Mouse (Mus musculus) megakaryocyte progenitor cell, adult 5-6 weeks (primary cell): ENCODE measurements around the gene Atp1a1. TPM values are rescaled to one million over a fixed set of nuclear protein-coding genes. Genes with fewer than 3 reads are reported as not detected.
A peak's percentile ranks its signal among the peaks of the same experiment; 100 is the strongest.

ENCODE experiments used
- ATAC-seq: replicated peaks from 2 replicates; pipeline ENCODE4 v1.8.0; 2016; ENCODE audit warnings: mild to moderate bottlenecking, moderate TSS enrichment, inconsistent platforms; ENCODE audit not compliant: poor library complexity
- total RNA-seq, 2 experiments: library from RNA; stranded (forward) in 1 of 2; stranded (reverse) in 1 of 2; fragments of 157-497, 149-512 nt in 1 of 2; fragments of 200-1000 nt in 1 of 2; gene quantifications; 2 replicates each; pipeline versions ENCODE4 v1.2.3 to v1.2.4; 2015 to 2017

The Atp1a1 gene
- total RNA-seq, 2 experiments from 2014 or later: 75.2 to 126 TPM

DNA sequence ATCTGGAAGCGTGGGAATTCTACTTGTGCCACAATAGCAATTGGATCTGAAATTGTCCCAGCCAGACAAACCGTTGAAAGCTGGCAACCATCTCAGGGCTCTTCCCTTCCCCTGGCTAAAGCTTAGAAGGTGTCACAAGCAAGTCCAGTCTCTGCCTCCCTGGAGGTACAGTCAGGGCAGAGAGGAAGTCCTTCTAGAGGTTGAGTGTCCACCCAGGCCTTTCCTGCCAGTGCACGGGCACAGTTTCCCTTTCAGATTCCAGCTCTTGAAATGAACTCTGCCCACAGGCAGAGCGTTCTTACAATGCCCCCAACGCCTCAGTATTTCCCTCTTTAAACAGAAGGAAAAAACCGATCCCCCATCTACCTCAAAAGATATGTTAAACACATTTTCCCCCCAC lies 11.4 kb upstream of the Atp1a1 start:
- ATAC-seq: peak; percentile 59; the same call in 1 of the 2 replicates

DNA sequence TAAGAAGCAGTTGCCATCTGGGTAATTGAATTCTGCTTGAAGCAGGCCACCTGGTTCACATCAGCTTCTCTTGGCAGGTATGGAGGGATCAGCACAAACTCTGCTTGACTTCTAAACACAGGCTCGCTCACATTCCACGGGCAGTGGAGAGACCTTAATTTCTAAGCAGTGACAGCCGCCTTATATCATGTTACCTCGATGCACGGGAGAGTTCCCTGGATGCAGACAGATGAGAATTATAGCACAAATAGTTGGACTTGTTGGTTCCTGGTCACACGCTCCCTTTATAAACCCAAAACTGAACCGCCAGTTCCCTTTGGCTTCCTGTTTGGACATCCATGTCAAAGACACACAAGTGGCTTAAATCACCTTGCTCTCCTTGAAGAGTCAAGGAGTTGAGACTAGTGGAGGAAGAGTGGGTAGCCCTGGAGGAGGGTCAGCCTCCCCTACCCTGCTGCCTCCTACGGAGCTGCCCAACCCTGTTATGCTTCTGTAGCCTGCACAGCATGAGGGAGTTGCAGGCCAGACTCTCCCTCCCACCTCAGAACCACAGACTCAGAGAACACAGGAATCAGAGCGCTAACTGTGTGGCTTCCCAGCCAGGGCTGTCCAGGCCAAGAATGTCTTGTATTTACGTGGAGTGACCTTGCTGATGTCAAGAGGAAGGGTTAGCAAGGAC lies 7.5 kb upstream of the Atp1a1 start:
- ATAC-seq: 0 out of 2 replicates have a peak, but pooled peaks have one; percentile 20

DNA sequence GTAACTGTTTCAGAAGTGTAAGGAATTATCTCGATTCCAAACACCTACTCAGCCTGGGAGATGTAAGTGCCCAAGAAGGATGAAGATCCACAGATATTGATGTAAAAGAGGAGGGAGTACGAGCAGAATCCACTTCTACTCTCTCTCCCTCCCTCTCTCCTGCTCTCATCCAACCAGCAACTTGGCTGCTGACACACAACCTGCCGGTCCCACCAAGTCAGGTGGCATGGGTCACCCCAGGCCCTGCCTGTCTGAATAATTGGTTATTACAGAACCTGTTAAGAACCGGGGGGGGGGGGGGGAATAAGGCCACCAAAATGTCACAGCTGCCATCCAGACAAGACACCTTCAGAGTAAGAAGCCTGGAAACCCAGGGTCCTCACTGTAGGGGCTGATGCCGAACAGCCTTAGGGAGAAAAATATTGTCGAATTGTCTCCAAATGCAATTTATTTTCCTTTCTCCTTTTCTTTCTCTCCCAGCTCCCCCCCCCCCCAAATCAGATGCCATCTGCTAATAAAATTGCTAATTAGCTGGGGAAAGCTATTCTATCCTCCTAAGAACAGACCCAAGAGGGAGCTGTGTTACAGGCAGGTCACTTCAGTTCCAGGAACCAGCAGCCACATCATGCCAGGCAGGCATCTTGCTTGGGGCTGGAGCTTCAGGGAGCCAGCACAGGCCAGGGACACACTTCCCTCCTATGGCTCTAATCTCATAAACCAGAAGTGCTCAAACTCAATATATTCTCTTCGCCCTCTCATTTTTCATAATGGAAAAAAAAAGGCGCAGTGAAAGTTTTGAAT lies 6.7 kb upstream of the Atp1a1 start:
- ATAC-seq: no peak

DNA sequence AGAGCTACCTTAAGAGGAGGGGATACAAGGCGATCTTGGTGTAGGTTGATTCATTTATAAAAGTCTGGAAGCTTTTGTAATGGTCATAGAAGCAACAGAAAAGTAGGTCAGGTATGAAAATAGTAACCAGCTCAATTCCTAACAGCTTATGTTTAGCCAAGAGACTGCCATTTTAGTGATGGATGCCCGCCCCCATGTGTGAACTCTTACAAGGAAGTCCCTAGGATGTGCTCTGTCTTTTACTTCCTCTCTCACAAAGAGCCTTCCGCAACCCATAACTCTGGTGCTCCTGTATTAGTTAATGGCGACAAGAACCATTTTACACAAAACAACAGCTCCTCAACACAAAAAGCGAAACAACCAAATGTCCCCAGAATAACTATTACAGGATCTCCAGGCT lies 4.8 kb upstream of the Atp1a1 start:
- ATAC-seq: no peak

DNA sequence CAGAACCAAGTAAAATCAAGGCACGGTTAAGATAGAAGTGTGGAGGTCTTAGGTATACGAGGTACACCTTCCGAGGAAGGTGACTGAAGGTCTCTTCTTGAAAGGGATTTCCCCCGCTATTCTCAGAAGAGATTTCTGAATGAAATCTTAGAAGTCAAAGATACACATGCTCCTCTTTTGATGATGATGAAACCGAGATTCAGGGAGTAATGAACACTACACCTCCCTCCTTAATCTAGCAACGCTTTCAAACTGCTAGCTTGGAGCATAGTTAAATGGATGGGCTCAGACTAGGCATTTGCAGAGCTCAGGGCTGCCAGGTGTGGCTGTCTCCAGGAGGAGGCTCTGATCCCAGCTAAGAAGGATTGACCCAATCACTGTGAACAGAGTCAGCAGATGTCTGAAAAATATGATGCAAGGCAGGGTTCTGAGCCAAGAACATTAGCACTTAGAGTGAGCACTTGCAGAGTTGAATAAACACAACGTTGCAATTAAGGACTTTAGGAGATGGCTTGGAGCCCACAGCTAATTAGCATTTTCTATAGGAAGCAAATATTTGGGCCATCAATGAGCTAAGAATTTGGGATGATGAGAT lies 2.5 kb upstream of the Atp1a1 start:
- ATAC-seq: no peak

DNA sequence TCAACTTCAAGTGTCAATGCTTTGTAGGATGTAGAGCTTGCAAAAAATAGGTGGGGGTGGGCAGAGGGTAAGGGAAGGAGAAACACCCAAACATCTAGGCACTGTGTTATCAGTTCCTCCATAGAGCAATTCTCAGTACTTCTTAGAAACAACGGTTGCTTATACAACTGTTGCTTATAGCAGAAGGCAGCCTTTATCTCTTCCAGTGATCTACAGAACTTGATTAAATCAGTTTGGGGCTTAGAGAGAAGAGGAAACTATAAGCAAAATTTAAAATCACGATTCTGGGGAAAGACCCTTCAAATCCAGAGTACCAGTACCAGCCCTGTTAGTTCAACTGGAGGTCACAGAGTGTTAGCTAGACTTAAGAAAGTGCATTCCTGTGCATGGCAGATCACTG lies 1.2 kb upstream of the Atp1a1 start:
- ATAC-seq: no peak

DNA sequence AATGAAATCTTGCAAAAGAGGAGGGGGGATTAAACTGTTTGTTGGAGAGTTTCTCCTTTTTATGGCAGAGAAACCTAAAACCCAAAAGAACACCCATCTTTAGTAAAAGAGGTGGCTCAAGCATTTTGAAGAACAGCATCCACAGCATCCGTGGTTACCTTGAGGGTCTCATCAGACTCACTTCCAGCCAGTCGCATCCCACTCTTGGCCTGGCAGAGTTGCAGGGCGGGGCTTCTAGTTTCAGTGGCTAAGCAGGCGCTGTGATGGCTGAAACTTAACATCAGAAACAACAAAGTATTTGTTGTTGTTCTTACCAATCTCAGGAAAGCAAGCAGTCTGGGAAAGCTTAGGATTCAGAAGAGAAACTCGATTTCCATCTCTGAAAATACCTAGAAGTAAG lies 807 bp upstream of the Atp1a1 start:
- no peak for ATAC-seq

DNA sequence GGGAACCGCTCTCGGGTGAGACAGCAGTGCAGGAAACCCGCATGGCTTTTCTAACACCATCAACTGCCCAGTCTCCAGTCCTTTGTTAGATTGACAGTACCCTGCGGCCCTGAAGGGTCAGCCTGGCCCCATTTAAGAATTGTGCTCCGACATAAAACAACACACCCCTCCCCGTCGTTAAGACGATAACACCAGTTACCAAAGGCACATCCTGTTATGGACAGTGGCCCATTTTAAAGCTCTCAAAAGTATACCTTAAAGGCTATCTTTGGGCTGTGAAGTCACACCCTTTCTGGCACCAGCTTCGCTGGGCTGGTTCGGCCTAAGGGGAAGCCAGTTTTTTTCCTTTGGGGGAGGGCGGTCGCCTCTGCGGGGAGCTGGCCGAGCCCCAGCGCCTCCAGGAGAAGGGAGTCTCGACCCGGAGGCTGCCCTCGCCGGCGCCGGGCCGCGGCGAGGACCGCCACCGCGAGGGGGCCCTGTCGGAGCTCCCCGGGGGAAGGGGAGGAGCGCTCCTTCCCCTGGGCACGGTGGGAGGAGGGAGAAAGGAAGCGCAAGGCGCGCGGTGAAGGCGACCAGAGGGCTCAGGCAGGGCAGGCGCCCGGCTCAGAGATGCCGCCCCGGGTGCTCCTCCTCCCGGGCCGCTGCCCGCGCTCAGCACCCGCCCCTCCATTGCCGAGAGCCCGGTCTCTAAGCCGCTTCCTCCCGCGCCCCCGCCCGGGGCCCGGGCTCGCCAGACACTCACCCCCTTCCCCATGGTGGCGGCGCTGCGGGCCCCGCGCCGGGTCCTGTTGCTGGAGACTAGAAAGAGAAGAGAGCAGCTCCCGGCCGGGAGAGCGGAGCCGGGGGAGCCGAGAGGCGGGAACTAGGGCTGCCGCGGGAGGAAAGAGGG lies 579 bp downstream of the Atp1a1 start:
- peak; percentile 63 for ATAC-seq

DNA sequence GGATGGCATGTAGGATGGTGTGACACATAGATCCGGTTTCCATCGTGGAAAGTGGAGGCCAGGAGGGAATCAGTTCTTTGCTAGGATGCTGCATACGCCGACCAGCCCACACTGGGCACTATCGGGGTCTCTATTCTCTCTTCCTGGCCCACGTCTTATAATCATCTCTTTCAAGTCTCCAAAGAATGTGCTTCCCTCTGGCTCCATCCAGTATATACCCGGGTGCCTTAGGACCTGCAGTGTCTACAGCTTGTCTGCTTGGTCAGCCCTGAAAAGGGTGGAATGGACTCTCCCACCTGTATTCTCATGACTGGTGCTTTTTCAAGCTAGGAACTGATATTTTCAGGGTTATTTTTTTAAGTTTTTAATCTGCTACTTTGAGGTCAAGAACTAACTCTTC lies 1.3 kb downstream of the Atp1a1 start:
- ATAC-seq: no peak

DNA sequence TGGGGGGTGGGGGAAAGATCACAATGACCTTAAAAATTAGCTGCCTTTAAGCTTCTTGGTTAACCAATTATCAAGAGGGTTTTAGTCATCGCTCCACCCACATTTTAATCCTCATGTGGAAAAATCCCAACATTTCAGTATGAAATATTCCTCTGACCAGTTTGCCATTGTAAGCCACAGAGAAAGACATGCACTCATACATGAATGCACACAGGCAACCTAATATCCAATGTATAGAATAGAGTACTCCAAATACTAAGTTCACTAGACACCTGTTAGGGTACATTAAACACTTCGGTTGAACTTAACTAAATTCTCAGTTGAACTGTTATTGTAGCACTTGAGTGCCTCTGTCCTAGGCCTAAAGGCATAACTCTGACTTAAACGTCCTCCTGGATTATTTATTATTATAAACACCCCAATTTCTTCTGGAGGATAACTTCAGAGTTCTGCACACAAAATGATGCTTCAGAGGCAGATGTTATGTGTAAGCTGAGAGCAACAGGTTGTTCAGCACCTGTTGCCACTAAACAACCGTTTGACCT lies 1.9 kb downstream of the Atp1a1 start:
- ATAC-seq: no peak

DNA sequence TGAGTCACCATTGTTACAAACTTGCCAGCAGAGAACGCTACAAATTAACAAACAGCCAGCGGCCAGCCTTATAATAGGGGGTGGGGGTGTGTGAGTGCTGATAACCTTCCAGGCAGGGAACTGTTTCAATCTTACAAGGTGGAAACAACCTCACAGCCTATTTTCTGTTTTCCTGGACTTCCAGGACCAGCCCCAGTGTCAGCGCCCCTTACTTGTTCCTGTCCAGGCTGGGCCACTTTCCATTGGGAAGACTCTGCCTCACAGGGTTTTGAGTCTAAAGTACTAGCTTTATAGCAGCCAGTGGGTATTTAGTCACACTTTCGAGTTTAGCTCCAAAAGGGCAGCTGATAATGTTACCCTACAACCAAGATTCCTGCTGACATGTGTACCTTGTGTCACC lies 2.8 kb downstream of the Atp1a1 start:
- no peak for ATAC-seq

DNA sequence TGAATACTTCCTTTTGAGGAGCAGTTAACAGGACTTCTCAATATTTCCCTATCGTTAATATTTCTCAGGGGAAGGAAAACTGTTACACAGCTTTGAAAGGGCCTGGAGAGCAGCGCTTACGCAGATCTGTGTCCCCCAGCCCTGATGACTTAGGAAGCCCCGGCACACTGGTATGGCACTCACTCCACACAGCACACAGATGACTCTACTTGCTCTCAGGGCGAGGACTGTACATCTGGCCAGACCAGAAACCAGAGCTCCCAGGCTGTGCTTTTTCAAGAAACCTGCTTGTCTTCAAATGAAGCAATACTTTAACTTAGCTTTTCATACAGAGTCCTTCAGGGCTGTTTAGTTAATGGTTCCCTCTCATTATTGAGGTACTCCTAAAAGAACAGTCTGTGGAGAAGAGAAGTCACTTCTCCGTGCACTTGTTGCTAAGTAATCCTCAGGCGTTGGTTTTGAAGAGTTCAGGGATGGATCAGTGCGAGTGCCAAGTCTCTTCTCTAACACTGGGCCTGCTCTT lies 3.4 kb downstream of the Atp1a1 start:
- ATAC-seq: no peak

DNA sequence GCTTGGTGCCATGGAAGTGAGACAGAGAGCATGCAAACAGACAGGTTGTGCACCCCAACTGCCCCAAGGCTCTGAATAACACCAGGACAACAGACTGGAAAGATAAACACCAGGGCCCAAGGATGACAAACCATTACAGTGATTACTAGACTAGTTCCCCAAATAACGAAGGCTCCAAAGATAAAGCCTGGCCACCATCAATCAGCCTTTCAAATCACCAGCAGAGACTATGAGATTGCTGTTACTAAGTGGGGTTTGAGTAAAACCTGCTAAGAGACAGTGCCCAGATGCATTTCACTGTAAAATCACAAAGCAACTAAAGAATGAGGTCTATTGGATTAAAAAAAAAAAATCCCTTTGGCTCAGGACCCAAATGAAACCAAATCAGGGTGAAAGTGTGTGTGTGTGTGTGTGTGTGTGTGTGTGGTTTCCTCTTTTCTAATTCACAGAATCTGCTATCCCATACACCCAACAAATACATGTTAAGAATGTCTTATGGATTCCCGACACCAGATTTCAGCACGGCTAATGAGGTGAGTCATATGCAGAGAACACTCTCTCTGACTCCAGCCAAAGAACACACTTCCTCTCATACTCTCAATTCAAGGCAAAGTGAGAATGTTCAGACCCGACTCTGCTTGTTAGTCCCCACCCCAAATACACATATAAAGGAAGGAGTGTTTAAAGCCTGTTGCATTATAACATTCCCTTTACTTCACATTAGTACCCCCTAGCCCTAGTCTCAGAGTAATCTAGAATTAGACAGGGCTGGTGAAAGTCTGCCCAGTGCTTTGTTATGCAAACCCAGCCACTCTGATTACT lies 4.4 kb downstream of the Atp1a1 start:
- ATAC-seq: peak; percentile 3; the same call in 1 of the 2 replicates

DNA sequence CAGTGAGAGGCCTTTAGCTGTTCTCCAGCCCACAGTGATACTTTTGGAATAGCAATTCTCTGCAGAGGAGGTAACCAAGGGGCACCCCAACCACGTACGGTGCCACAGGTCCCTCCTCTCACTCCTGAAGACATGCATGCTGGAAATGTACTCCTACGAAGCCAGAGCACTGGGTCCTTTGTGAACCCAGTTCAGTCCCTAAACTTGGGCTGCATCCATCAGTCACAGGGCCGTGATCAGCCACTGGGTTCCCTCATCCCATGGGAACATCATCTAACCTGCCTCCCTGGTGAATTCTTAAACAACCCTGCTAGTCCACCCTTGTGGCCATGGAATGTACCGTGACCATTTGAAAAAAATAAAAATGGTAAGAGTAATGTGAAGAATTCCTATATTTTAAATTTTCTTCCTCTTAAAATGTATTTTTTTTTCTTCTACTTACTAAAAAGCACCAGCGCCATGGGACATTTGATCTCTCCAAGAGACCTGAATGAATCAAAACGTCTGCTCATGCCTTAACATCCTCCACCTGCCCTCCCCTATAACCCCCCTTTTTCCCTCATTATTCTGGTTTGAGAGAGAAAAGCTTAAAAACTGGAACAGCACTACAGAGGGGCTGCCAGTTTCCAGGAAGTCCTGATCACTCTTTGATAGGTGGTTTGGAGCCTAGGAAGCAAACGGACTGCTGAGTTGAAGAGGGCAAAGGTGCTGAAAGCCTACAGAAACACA lies 5.1 kb downstream of the Atp1a1 start:
- ATAC-seq: no peak

DNA sequence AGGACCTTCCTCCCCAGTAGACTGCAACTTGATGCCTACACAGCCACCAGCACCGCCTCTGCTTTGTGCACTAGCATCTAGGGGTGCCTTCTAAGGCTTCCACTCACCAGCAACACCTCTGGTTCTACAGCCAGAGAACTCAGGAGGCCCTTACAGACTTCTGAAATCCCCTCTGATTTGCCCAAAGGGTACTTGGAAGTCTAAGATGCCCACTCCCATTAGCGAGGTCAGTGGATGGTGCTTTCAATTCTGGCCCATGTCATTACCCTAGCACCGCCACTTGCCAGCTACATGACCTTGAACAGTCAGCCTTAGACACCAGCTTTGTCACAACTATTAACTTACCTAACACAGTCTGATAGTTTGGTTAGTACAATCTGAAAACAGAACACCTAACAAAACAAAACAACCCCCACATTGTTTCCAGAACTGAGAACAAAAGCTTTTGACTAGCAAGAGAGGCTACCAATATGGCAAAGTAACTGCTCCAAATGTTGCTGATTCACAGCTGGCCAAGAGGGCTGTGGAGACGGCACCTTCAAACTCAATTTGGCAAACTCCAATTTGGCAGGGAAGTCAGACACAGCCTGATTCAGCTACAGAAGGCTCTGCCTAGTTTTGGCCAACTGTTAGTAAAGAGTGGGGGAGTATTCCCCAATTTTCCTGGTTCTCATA lies 6.1 kb downstream of the Atp1a1 start:
- no peak for ATAC-seq

DNA sequence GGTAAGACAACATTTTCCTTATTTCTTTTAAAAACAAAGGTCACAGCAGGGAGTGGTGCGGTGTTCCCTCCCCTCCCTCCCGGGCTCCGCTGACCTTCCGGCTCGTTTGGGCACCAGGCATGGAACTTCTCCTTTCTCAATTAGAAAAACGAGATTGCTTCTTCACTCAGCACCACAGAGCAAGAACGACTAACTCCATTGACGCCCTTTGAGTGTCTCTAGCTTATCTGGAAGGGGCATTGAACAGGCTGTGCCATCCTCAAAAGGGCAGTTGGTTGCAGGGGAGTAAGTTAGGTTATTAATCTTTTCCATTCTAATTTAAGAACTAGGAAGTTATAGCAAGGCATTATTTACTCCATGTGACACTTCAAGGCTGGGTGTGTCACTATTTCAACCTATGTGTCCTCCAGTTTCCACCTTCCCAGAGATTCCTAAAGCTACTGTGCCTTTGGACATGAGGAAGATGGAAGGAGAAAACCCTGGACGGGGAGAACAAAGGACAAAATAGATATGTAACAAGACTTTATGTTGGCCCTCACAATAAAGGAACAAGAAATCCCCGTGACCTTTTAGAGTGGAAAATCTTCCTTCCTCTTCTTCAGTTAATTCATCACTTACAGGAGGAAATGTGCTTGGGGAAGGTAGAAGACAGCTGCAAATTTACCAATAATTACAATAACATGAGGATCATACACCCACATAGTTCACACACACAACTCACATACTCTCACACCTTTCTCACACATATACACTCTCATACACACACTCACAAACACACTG lies 7.0 kb downstream of the Atp1a1 start:
- peak; percentile 51 for ATAC-seq

DNA sequence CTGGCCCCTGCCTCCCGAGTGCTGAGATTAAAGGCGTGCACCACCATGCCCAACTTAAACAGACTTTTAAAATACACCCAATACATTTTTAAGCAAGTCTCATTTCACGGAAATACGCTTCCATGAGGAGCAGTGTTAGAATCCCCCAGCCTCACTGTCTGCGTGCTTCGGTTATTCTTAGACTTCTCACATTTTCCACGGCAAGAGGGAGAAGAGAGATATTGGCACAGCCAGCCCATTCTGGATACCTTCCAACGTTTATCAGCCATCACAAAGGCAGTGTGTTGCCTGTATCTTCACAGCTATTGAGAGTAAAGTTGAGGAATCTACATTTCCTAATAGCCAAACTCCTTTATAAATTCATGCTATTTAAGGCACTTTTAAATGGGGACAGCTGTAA lies 7.8 kb downstream of the Atp1a1 start:
- peak; percentile 45 for ATAC-seq
